Mouse (Mus musculus) heart, embryonic 16.5 days (tissue): ENCODE measurements around the gene Rps23. TPM values are rescaled to one million over a fixed set of nuclear protein-coding genes. Genes with fewer than 3 reads are reported as not detected.
"Not testable (repeated sequence)": the region's sequence is repeated elsewhere in the genome, so short reads cannot be mapped to it uniquely, and the experiment has no call there.

Source experiments
- ATAC-seq: fragments of 200-750 bp; cut with Nextera tagmentation; replicated peaks from 2 replicates; pipeline ENCODE4 v1.8.0; 2017; ENCODE audit warnings: moderate number of reproducible peaks; ENCODE audit not compliant: insufficient read depth, low FRiP score; ENCODE audit errors: extremely low read depth
- H3K27ac ChIP-seq: fragments of 300-500 bp; sonication (generic); 2 replicates; pipeline ENCODE4 v1.5.1; 2014; ENCODE audit warnings: mild to moderate bottlenecking, low read length, control low read depth, moderate library complexity
- H3K27me3 ChIP-seq: fragments of 300-500 bp; sonication (generic); 2 replicates; pipeline ENCODE4 v1.6.1; 2014; ENCODE audit warnings: low read length, mixed read lengths; ENCODE audit not compliant: control insufficient read depth, insufficient read depth
- H3K36me3 ChIP-seq: fragments of 300-500 bp; sonication (generic); 2 replicates; pipeline ENCODE4 v1.6.1; 2014; ENCODE audit not compliant: control insufficient read depth, insufficient read depth
- H3K4me1 ChIP-seq: fragments of 300-500 bp; sonication (generic); 2 replicates; pipeline ENCODE4 v1.6.1; 2014; ENCODE audit warnings: low read length, mixed read lengths; ENCODE audit not compliant: control insufficient read depth, insufficient read depth
- H3K4me2 ChIP-seq: fragments of 300-500 bp; sonication (generic); 2 replicates; pipeline ENCODE4 v1.6.1; 2014; ENCODE audit warnings: low read depth, mild to moderate bottlenecking, control low read depth, low read length
- H3K4me3 ChIP-seq: fragments of 300-500 bp; sonication (generic); 2 replicates; pipeline ENCODE4 v1.5.1; 2014; ENCODE audit warnings: mild to moderate bottlenecking, control low read depth, low read length
- H3K9ac ChIP-seq: fragments of 300-500 bp; sonication (generic); 2 replicates; pipeline ENCODE4 v1.6.1; 2014; ENCODE audit warnings: low read length, control low read depth
- H3K9me3 ChIP-seq: fragments of 300-500 bp; sonication (generic); replicated peaks from 2 replicates; pipeline ENCODE4 v1.6.1; 2016; ENCODE audit warnings: low read length; ENCODE audit not compliant: control insufficient read depth
- WGBS: fragments of 180-500 bp; shearing (Covaris S2); extraction: QIAGEN DNeasy Blood & Tissue Kit; methylation state at CpG from one replicate; pipeline ENCODE4 v1.1.7; 2014; 5-methylcytosine and 5-hydroxymethylcytosine counted together
- polyA plus RNA-seq: library from polyadenylated mRNA; unstranded; fragments of >200 nt; fragmentation: Nextera tagmentation; extraction: Ambion mirVana; gene quantifications from 2 replicates; pipeline ENCODE4 v1.2.1, GENCODE M21; 2015

Rps23 gene
- polyA plus RNA-seq, 1 experiment from 2014 or later: 93.9 TPM

DNA sequence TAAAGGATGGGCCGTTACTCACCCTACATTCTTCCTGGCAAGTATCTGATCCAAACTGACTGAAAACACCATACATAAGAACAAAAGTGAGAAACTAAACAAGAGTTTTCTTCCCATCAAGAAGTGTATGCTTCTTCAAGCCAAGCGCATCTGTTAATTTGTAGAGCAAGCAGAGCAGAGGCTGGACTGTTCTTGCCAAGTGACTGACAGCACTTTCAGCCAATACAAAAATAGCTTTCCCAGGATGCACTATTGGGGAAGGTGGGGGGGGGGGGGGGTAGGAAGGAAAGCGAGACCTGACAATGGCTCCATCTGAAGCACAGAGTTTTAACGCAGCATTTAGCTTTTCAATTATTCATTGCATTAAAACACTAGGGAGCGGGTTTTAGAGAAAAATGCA lies 17.6 kb upstream of the Rps23 start, which contains the start of gene Atp6ap1l:
Atp6ap1l (minus strand) TSS at position 180 of the 400 bp plus-strand sequence.
- H3K4me2 ChIP-seq: no peak within 1 kb of the TSS

DNA sequence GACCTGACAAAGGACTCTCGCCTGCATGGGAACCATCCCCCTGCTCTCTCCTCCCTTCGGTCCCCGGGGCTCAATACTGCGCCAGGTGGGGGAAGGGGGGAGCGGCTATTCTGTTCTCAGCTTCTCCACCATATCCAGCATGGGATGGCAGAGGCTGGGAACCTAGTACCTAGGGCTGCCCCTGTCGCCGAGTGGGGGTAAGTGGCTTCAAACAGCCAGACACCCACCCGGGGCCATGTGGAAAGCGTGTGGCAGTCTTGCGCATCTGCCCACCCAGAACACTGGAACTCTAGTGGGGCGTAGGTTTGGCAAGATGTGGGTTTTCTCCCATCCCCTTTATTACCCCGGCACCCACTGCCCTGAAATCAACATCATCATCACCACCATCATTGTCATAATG lies 15.4 kb upstream of the Rps23 start:
- no peaks in the 10 kb centered on the region for H3K27me3 ChIP-seq
- 94% methylated on average over 12 of the region's 12 CpGs for WGBS
- H3K9me3 ChIP-seq: no peaks in the 10 kb centered on the region
- H3K27ac ChIP-seq: no peak overlapping the region
- H3K4me2 ChIP-seq: no peak overlapping the region
- H3K4me3 ChIP-seq: no peak overlapping the region
- H3K36me3 ChIP-seq: no peaks in the 10 kb centered on the region
- ATAC-seq: no peak
- no peak overlapping the region for H3K9ac ChIP-seq
- H3K4me1 ChIP-seq: no peaks in the 10 kb centered on the region

More for the DNA sequence above, 17.6 kb upstream of the Rps23 start, which contains the start of gene Atp6ap1l:
- Histone ChIP-seq H3K27me3 (no peaks in the 10 kb centered on the region), H3K4me1 (no peaks in the 10 kb centered on the region), H3K9ac (no peak within 1 kb of the TSS), H3K27ac (no peak within 1 kb of the TSS), H3K36me3 (no peaks in the 10 kb centered on the region), H3K4me3 (no peak within 1 kb of the TSS), H3K9me3 (no peaks in the 10 kb centered on the region)
- no peak for ATAC-seq
- WGBS: 90% methylated on average over 5 of the region's 5 CpGs

DNA sequence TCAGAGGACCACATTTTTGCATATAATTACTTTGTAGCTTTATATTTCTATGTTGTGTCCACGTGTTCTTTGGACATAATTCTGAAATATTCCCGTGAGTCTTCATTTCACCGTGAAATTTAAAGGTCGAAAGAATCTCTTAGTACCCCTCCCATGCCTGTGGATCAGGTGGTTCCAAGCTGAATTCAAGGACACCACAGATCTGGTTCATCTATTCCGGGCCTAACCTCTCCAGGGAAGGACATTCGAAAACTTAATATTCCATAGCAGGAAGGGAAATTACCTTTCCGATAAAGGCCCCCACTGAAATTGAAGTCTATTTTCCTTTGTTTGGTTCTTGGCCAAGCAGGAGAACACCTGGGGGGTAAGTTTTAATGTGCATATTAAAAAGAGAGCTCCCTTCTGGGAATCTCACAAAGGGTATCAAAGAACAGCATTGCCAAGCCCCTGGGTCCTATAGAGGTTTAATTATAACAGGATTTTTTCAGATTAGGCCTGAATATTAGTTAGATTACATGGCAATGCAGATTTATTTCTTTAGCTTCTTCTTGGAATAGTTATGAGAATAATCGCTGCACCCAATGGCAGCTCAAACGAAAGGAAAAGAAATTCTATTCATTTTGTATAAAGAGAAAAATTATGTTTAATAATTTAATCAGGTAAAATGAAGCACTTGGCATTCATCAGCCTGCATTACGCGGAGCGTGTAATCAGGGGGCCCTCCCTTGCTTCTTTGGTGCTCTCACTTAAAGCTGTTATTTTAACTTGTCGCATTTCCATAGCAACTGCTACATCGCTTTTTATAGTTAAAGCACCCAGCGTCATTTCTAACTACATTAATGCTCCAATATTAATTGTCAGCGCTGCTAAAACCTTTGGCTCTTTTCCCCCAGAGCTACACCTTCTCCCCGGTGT lies 9.7 kb upstream of the Rps23 start:
- H3K9me3 ChIP-seq: no peaks in the 10 kb centered on the region
- no peak overlapping the region for H3K27ac ChIP-seq
- WGBS: 82% methylated on average over 17 of the region's 17 CpGs
- H3K4me2 ChIP-seq: no peak overlapping the region
- no peaks in the 10 kb centered on the region for H3K36me3 ChIP-seq
- no peaks in the 10 kb centered on the region for H3K4me1 ChIP-seq
- H3K27me3 ChIP-seq: no peaks in the 10 kb centered on the region
- no peak for ATAC-seq
- no peak overlapping the region for H3K9ac ChIP-seq
- H3K4me3 ChIP-seq: no peak overlapping the region

DNA sequence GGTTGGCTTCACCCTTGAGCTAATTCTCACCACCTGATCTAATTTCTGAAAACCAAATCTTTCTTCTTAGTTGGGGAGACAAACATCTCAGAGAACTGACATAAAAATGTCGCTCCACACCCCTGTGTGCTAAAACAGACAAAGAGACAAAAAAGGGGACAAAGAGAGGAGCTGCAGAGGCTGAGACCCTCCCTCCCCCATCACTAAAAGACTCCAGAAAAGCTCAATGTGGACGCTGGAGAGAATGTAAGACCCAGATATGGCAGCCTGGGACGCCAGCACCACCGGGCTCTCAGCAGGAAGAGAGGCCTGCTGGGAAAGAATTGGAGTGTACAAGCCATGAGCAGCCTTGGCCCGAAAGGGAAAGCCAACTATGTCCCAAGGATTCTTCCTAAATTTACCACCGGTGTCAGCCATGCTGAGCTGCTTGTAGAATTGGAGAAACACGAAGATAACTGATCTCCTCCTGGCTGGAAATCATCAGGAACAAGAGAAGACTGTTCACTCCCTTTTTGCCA lies 9.0 kb upstream of the Rps23 start:
- H3K27me3 ChIP-seq: no peaks in the 10 kb centered on the region
- no peak overlapping the region for H3K9ac ChIP-seq
- no peaks in the 10 kb centered on the region for H3K36me3 ChIP-seq
- no peaks in the 10 kb centered on the region for H3K9me3 ChIP-seq
- no peak for ATAC-seq
- WGBS: 56% methylated on average over 7 of the region's 7 CpGs
- no peak overlapping the region for H3K27ac ChIP-seq
- H3K4me2 ChIP-seq: no peak overlapping the region
- H3K4me3 ChIP-seq: no peak overlapping the region
- no peaks in the 10 kb centered on the region for H3K4me1 ChIP-seq

DNA sequence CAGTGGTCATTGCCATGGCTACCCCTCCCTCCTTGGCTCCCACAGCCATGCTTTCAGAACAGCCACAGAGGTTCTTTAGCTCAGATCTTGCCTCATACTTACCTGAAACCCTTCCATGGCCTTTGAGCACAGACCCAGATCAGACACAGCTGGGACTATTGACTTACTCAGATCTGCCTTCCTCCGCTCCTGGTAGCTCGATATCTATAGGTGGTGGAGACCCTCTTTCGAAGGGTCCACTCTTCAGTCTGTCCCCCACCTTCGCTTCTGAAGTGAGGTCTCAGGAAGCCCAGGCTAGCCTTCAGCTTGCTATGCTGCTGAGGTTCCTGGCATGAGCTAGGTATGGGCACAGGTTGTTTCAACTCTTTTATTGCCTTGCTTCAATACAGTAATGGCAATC lies 8.0 kb upstream of the Rps23 start:
- Histone ChIP-seq H3K4me2 (no peak overlapping the region), H3K9me3 (no peaks in the 10 kb centered on the region), H3K27me3 (no peaks in the 10 kb centered on the region), H3K36me3 (no peaks in the 10 kb centered on the region), H3K4me3 (no peak overlapping the region), H3K4me1 (no peaks in the 10 kb centered on the region), H3K9ac (no peak overlapping the region), H3K27ac (no peak overlapping the region)
- 92% methylated on average over 4 of the region's 4 CpGs for WGBS
- no peak for ATAC-seq

DNA sequence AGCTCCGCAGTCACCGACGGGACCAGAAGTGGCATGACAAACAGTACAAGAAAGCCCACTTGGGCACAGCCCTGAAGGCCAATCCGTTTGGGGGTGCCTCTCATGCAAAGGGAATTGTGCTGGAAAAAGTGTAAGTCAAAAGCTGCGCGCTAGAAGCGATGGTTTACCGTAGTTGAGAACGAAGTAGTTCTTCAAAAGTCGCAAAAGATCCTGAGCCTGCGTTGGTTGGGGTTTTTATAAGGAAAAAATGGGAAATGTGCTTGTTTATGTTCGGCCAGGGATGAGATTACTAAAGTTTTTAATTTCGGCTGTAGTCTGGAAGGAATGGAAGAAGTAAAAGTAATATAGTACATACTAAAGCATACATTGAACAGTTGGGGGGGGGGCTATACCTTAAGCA lies 859 bp downstream of the Rps23 start:
- Histone ChIP-seq H3K36me3 (peaks cover 22% of the 10 kb centered on the region), H3K4me2 (peak overlapping the region; percentile 80), H3K4me3 (peak overlapping the region; percentile 97), H3K9ac (peak overlapping the region; percentile 97), H3K27ac (peak overlapping the region; percentile 86)
- ATAC-seq: peak; percentile 2; the same call in 1 of the 2 replicates
- H3K9me3 ChIP-seq, H3K4me1 ChIP-seq, H3K27me3 ChIP-seq: not testable (repeated sequence)
- under 1% methylated on average over 13 of the region's 13 CpGs for WGBS

DNA sequence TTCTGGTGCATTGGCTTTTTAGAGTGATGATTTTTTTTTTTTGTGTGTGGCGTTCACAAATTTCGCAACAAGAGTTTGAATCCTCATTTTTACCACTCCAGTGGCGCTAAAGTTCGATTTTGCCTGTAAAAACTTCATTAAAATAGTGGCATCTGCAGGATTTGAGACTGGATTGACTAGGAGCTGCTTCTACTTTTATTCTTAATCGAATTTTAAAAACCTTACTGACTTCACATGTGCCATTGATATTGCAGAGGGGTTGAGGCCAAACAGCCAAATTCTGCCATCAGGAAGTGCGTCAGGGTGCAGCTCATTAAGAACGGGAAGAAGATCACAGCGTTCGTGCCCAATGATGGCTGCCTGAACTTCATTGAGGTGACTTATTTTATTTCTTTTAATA lies 1.3 kb downstream of the Rps23 start:
- peaks cover 5% of the 10 kb centered on the region for H3K4me1 ChIP-seq
- peak overlapping the region; percentile 80 for H3K4me2 ChIP-seq
- WGBS: 41% methylated on average over 9 of the region's 9 CpGs
- H3K36me3 ChIP-seq: peaks cover 24% of the 10 kb centered on the region
- H3K27me3 ChIP-seq: no peaks in the 10 kb centered on the region
- peak overlapping the region; percentile 97 for H3K4me3 ChIP-seq
- no peak for ATAC-seq
- no peak overlapping the region; the same call in 1 of the 2 replicates for H3K27ac ChIP-seq
- H3K9ac ChIP-seq: peak overlapping the region; percentile 97
- H3K9me3 ChIP-seq: no peaks in the 10 kb centered on the region

DNA sequence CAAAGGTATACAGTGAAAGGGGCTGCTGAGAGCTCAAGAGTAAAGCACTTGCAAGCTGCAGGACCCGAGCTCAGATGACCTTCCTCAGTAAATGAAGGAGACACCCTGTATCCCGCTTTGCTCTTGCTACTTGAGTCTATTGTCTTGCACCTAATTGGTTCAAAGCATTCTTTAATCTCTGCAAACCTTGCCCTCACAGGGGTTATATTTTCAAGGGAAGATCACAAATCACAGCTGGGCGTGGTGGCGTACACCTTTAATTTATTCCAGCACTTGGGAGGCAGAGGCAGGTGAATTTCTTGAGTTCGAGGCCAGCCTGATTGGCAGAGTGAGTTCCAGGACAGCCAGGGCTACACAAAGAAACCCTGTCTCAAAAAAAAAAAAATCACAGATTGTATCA lies 2.4 kb downstream of the Rps23 start:
- Histone ChIP-seq H3K4me1 (peaks cover 5% of the 10 kb centered on the region), H3K27ac (no peak overlapping the region), H3K36me3 (peaks cover 24% of the 10 kb centered on the region), H3K4me3 (no peak overlapping the region), H3K4me2 (no peak overlapping the region), H3K9ac (no peak overlapping the region), H3K27me3 (no peaks in the 10 kb centered on the region), H3K9me3 (no peaks in the 10 kb centered on the region)
- 82% methylated on average over 5 of the region's 5 CpGs for WGBS
- ATAC-seq: no peak

DNA sequence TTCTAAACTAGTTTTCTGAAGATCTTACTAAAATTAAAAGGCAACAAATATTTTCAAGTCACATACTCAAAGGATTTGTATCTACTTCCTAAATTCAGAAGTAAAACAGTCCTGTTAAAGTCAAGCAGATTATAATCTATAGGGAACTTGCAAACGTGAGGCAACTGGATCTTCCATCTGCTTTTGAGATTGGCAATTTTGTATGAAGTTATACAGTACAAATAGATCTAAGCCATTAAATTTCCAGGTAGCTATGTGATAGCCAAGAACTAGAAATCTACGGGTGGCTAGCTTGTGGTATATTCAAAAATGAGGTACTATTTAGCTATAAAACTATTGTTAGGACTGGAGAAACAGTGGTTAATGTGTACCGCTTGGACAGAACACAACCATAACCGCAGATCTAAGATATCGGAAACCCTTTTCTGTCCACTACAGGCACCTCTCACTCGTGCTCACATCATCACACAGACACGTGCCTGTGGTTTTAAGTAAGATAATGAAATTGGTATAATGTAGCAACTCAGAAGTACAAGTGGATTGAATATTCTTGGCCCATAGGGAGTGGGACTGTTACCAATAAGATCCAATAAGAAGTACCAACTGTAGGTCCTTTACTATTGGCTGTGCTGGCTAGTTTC lies 3.5 kb downstream of the Rps23 start:
- 74% methylated on average over 7 of the region's 7 CpGs for WGBS
- H3K27me3 ChIP-seq: no peaks in the 10 kb centered on the region
- H3K4me2 ChIP-seq: no peak overlapping the region
- no peak overlapping the region for H3K9ac ChIP-seq
- H3K36me3 ChIP-seq: peaks cover 24% of the 10 kb centered on the region
- H3K4me3 ChIP-seq: no peak overlapping the region
- no peak overlapping the region for H3K27ac ChIP-seq
- peaks cover 5% of the 10 kb centered on the region for H3K4me1 ChIP-seq
- ATAC-seq: no peak
- no peaks in the 10 kb centered on the region for H3K9me3 ChIP-seq
